Mouse (Mus musculus) heart, embryonic 11.5 days (tissue): Measurements from ENCODE around the gene Cldn15. TPM values are rescaled to one million over a fixed set of nuclear protein-coding genes. Genes with fewer than 3 reads are reported as not detected.

Source experiments
- ATAC-seq: fragments of 200-750 bp; cut with Nextera tagmentation; replicated peaks from 2 replicates; pipeline ENCODE4 v1.8.0; 2017; ENCODE audit warnings: moderate library complexity; ENCODE audit not compliant: insufficient number of reproducible peaks, low FRiP score, low TSS enrichment
- H3K27ac ChIP-seq: fragments of 300-500 bp; sonication (generic); 2 replicates; pipeline ENCODE4 v1.5.1; 2014; ENCODE audit warnings: mild to moderate bottlenecking, low read depth, low read length
- H3K27me3 ChIP-seq: fragments of 300-500 bp; sonication (generic); 2 replicates; pipeline ENCODE4 v1.6.1; 2014; ENCODE audit warnings: mild to moderate bottlenecking, low read length, mixed read lengths; ENCODE audit not compliant: control insufficient read depth, insufficient read depth
- H3K36me3 ChIP-seq: fragments of 300-500 bp; sonication (generic); 2 replicates; pipeline ENCODE4 v1.6.1; 2014; ENCODE audit warnings: mild to moderate bottlenecking, low read length, moderate library complexity, mixed read lengths; ENCODE audit not compliant: control insufficient read depth, insufficient read depth
- H3K4me1 ChIP-seq: fragments of 300-500 bp; sonication (generic); 2 replicates; pipeline ENCODE4 v1.6.1; 2014; ENCODE audit warnings: low read length; ENCODE audit not compliant: control insufficient read depth, insufficient read depth
- H3K4me2 ChIP-seq: fragments of 300-500 bp; sonication (generic); 2 replicates; pipeline ENCODE4 v1.6.1; 2014; ENCODE audit warnings: mild to moderate bottlenecking, moderate library complexity
- H3K4me3 ChIP-seq: fragments of 300-500 bp; sonication (generic); 2 replicates; pipeline ENCODE4 v1.5.1; 2014; ENCODE audit warnings: low read depth, low read length
- H3K9ac ChIP-seq: fragments of 300-500 bp; sonication (generic); 2 replicates; pipeline ENCODE4 v1.6.1; 2014; ENCODE audit warnings: mild to moderate bottlenecking, low read depth, low read length, moderate library complexity
- H3K9me3 ChIP-seq: fragments of 300-500 bp; sonication (generic); replicated peaks from 2 replicates; pipeline ENCODE4 v1.6.1; 2016; ENCODE audit warnings: low read length; ENCODE audit not compliant: control insufficient read depth
- WGBS: fragments of 180-500 bp; shearing (Covaris S2); extraction: QIAGEN DNeasy Blood & Tissue Kit; methylation state at CpG from one replicate; pipeline ENCODE4 v1.1.7; 2014; ENCODE audit not compliant: insufficient replicate concordance; 5-methylcytosine and 5-hydroxymethylcytosine counted together
- polyA plus RNA-seq: library from polyadenylated mRNA; unstranded; fragments of >200 nt; fragmentation: Nextera tagmentation; extraction: Ambion mirVana; gene quantifications from 2 replicates; pipeline ENCODE4 v1.2.1, GENCODE M21; 2014

Gene Cldn15
- polyA plus RNA-seq, 1 experiment from 2014 or later = 1.9 TPM

- H3K27me3 ChIP-seq = no peaks in the 10 kb centered on the region
- no peaks in the 10 kb centered on the region for H3K9me3 ChIP-seq
- 0 out of 2 replicates have a peak, but pooled peaks have one; percentile 16 for ATAC-seq
- H3K27ac ChIP-seq = peak overlapping the region; percentile 29; the same call in 1 of the 2 replicates
- peak overlapping the region; percentile 79 for H3K9ac ChIP-seq
- H3K36me3 ChIP-seq = 0 out of 2 replicates have a peak, but pooled peaks cover 4% of the 10 kb centered on the region
- WGBS = 1% methylated on average over 12 of the region's 12 CpGs
- peak overlapping the region; percentile 80 for H3K4me2 ChIP-seq
- peak overlapping the region; percentile 73 for H3K4me3 ChIP-seq
- peaks cover 5% of the 10 kb centered on the region; the same call in 1 of the 2 replicates for H3K4me1 ChIP-seq
These were observed 12.9 kb upstream of the Cldn15 start for GRCm38 (mm10) chr5:136953440-136953951.

- no peak overlapping the region for H3K4me3 ChIP-seq
- 77% methylated on average over 4 of the region's 4 CpGs for WGBS
- no peak overlapping the region for H3K9ac ChIP-seq
- H3K27ac ChIP-seq = no peak overlapping the region
- ATAC-seq = no peak
- no peaks in the 10 kb centered on the region for H3K27me3 ChIP-seq
- H3K9me3 ChIP-seq = no peaks in the 10 kb centered on the region
- 0 out of 2 replicates have a peak, but pooled peaks cover 4% of the 10 kb centered on the region for H3K36me3 ChIP-seq
- H3K4me1 ChIP-seq = peaks cover 5% of the 10 kb centered on the region; the same call in 1 of the 2 replicates
- no peak overlapping the region for H3K4me2 ChIP-seq
These were observed 10.8 kb upstream of the Cldn15 start for GRCm38 (mm10) chr5:136955622-136956021.

- ATAC-seq = no peak
- H3K27ac ChIP-seq = no peak overlapping the region
- 0 out of 2 replicates have a peak, but pooled peaks cover 4% of the 10 kb centered on the region for H3K36me3 ChIP-seq
- no peak overlapping the region for H3K4me3 ChIP-seq
- WGBS = 97% methylated on average over 1 of the region's 1 CpGs
- H3K4me1 ChIP-seq = peaks cover 10% of the 10 kb centered on the region
- no peak overlapping the region for H3K9ac ChIP-seq
- no peaks in the 10 kb centered on the region for H3K27me3 ChIP-seq
- H3K4me2 ChIP-seq = no peak overlapping the region
- H3K9me3 ChIP-seq = no peaks in the 10 kb centered on the region
These were observed 9.2 kb upstream of the Cldn15 start for GRCm38 (mm10) chr5:136957250-136957649.

GRCm38 (mm10) chr5:136958991-136959605, 7.3 kb upstream of the Cldn15 start:
- H3K4me3 ChIP-seq = no peak overlapping the region
- H3K36me3 ChIP-seq = peaks cover 8% of the 10 kb centered on the region
- H3K4me1 ChIP-seq = peaks cover 11% of the 10 kb centered on the region
- H3K9ac ChIP-seq = no peak overlapping the region
- WGBS = 78% methylated on average over 5 of the region's 5 CpGs
- H3K9me3 ChIP-seq = no peaks in the 10 kb centered on the region
- no peak for ATAC-seq
- H3K27me3 ChIP-seq = no peaks in the 10 kb centered on the region
- no peak overlapping the region for H3K27ac ChIP-seq
- H3K4me2 ChIP-seq = no peak overlapping the region

GRCm38 (mm10) chr5:136960053-136960452, 6.4 kb upstream of the Cldn15 start:
- Histone ChIP-seq H3K4me1 (peaks cover 10% of the 10 kb centered on the region), H3K4me2 (no peak overlapping the region), H3K4me3 (no peak overlapping the region), H3K27ac (no peak overlapping the region), H3K9ac (no peak overlapping the region), H3K27me3 (no peaks in the 10 kb centered on the region), H3K36me3 (peaks cover 10% of the 10 kb centered on the region), H3K9me3 (no peaks in the 10 kb centered on the region)
- 90% methylated on average over 6 of the region's 6 CpGs for WGBS
- ATAC-seq = no peak

GRCm38 (mm10) chr5:136961334-136961982, 5.0 kb upstream of the Cldn15 start:
- Histone ChIP-seq H3K27me3 (no peaks in the 10 kb centered on the region), H3K4me2 (peak overlapping the region; percentile 82), H3K27ac (peak overlapping the region; percentile 78; the same call in 1 of the 2 replicates), H3K36me3 (peaks cover 11% of the 10 kb centered on the region), H3K4me3 (peak overlapping the region; percentile 71), H3K9me3 (no peaks in the 10 kb centered on the region), H3K4me1 (peaks cover 15% of the 10 kb centered on the region), H3K9ac (peak overlapping the region; percentile 74)
- WGBS = 26% methylated on average over 5 of the region's 5 CpGs
- no peak for ATAC-seq

- no peaks in the 10 kb centered on the region for H3K9me3 ChIP-seq
- WGBS = under 1% methylated on average over 20 of the region's 20 CpGs
- peak overlapping the region; percentile 82 for H3K4me2 ChIP-seq
- peak; percentile 87 for ATAC-seq
- peaks cover 11% of the 10 kb centered on the region for H3K36me3 ChIP-seq
- no peaks in the 10 kb centered on the region for H3K27me3 ChIP-seq
- H3K4me1 ChIP-seq = peaks cover 21% of the 10 kb centered on the region
- peak overlapping the region; percentile 74 for H3K9ac ChIP-seq
- peak overlapping the region; percentile 71 for H3K4me3 ChIP-seq
- peak overlapping the region; percentile 78 for H3K27ac ChIP-seq
These were observed 4.4 kb upstream of the Cldn15 start for GRCm38 (mm10) chr5:136961983-136962461.

- Histone ChIP-seq H3K36me3 (peaks cover 11% of the 10 kb centered on the region), H3K9ac (peak overlapping the region; percentile 74), H3K4me3 (peak overlapping the region; percentile 71), H3K27me3 (no peaks in the 10 kb centered on the region), H3K4me2 (peak overlapping the region; percentile 82), H3K4me1 (peaks cover 21% of the 10 kb centered on the region), H3K9me3 (no peaks in the 10 kb centered on the region), H3K27ac (peak overlapping the region; percentile 78)
- under 1% methylated on average over 10 of the region's 10 CpGs for WGBS
- ATAC-seq = peak; percentile 60; the same call in 1 of the 2 replicates
These were observed 3.9 kb upstream of the Cldn15 start for GRCm38 (mm10) chr5:136962501-136962900.
